Mouse (Mus musculus) layer of hippocampus, postnatal 25 days (tissue): Measurements from ENCODE around the gene Edem2. TPM values are rescaled to one million over a fixed set of nuclear protein-coding genes. Genes with fewer than 3 reads are reported as not detected.
A peak's percentile ranks its signal among the peaks of the same experiment; 100 is the strongest.
"Not testable (repeated sequence)": the region's sequence is repeated elsewhere in the genome, so short reads cannot be mapped to it uniquely, and the experiment has no call there.

Experiments
- DNase-seq, 2 experiments: peaks; one replicate each; pipeline ENCODE4 v3.0.0; 2022; ENCODE audit warnings: mixed read lengths in 2 of 2, low spot score in 1 of 2; ENCODE audit errors: extremely low spot score in 1 of 2
- total RNA-seq, 2 experiments: library from RNA; stranded (reverse); gene quantifications; 2 replicates each; pipeline ENCODE4 v1.2.3; 2021

Edem2 gene
- total RNA-seq, 2 experiments from 2014 or later = 19.8 to 22.9 TPM

DNA sequence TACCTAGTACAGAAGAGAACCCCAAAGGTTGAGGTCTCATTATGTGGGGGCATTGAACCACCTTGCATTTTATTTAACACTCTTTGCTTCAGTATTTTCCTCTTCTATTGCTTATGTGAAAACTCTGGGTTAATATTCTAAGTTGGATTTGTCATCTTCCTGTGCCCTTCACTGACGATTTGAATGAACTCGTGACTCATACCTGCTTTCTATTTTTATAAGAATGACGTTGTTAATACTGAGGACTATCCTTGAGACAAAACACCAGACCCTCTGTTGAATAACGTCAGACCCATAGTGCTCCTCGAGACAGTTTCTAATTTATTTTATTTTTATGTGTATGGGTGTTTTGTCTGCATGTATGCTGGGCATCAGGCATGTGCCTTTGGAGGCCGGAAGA is 7.7 kb upstream of the Edem2 start:
- DNase-seq = no peak

DNA sequence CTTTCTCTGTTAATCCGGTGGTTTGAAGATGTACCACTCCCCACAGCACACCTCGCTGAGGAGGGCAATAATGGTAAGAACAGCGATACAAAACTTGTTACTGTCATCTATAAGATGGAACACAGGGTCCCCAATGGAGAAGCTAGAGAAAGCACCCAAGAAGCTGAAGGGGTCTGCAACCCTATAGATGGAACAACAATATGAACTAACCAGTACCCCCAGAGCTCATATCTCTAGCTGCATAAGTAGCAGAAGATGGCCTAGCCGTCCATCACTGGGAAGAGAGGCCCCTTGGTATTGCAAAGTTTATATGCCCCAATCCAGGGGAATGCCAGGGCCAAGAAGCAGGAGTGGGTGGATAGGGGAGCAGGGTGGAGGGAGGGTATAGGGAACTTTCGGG is 6.5 kb upstream of the Edem2 start, which contains the start of gene Gm17581:
Gene Gm17581 (minus strand): TSS at position 101 of the 400 bp plus-strand sequence.
- not testable (repeated sequence) for DNase-seq

DNA sequence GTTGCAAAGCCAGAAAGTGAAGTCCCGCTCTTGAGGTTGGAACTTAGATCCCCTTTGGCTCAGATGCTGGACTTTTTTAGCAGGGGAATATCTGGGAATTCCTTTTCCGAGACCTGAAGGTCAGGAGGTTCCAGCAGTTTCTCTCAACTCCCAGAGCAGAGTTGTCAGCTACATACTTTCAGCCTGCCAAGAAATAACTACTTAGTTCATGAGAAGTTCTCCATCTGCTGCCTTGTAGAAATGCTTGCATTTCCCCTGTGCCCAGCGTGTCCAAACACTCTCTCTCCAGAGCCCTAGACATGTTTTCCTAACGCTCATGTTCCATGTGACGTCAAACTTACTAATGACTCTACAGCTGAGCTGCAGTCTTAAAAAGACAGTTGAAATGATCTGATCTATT is 5.8 kb upstream of the Edem2 start:
- DNase-seq = no peak

DNA sequence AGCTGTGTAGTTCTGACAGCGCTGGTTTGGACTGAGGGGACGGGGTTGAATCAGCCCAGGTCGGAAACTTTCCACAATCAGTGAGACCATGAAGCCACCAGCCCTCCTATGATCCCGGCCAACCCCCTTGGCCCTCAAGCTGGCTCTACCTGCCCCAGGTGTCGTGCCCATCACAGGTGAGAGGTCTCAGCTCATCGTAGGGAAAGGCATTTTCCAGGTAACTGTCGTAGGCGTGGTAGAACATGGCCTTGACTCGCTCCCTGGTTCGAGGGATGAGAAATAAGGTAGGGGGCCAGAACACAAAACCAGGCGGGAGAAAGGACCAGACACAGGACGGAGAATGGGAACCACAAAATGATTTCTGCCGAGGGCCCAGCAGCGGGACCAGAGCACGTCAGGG is 533 bp downstream of the Edem2 start:
- no peak for DNase-seq

DNA sequence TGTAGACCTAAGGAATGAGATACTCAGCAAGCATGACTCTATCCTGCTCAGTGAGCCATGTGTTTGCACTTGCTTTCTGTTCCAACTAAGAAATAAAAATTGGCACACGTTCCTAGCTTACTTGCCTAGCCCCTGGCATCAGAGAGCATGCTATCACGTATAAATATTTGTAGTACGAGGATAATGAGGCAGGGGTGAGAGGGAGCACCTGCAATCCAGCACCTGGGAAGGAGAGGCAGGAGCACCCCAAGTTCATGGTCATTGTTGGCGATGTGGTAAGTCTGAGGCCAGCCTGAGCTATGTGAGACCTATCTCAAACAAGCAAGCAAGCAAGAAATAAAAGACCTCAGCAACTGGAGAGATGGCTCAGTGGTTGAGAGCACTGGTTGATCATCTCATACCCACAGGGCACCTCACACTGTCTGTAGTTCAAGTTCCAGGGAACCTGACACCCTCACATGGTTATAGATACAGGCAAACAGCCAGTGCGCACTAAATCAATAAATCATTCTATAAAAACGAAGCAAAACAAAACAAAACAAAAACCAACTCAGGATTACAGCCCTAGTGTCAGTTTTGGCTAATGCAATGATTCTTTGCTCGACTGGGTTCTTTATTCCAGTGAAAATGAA is 1.4 kb downstream of the Edem2 start:
- DNase-seq = no peak

DNA sequence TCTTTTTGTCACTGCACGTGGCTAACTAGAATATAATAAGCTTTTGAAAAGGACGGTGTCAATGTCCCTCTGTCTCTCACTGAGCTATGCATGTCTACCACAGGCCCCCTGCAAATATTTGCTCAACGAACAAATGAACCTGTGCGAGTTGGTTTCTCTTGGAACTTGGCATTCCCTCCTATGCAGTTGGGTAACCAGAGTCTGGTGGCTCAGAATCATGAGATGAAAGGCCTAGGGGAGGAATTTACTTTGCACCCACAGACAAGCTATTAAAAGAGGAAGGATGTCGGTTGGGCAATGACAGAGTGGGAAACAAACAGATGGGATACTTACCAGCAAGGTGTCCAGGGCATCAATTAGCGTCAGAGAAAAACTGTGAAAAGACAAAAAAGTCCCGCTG is 3.0 kb downstream of the Edem2 start:
- no peak for DNase-seq

DNA sequence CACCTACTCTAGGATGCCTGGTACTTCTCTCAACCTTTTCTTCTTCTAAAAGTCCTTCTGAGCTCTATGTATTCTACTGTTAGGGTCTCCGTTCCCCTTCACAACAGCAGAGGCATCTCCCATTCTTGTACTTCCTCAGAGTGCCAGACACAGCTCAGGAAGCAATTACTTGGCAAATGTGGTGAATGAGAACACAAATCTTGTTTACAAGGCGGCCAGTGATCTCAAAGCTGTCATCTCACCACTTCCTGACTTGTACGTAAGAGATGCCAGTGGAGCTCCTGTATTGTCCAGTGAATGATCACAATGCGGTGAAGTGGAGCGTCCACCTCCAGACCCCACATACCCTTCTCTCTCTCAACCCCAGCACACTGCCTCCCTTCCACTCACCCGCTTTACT is 4.7 kb downstream of the Edem2 start:
- DNase-seq = no peak

DNA sequence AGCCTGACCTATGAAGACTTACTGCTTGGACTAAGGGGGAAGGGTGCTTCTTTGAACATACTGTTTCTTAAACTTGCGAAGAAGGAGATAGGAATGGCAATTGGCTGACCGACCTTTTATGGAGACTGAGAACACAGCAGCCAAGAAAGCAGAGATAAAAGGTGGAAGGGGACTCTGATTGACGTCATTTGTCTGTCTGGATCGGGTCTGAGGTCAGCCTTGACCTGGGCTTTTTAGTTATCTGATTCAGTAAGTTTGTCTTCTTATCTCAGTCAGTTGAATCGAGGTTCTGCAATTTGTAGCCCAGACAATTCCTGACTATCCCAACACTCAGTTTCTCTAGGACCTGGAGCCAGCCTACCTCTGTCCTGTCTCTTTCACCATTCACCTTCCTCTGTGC is 5.2 kb downstream of the Edem2 start:
- DNase-seq = no peak

DNA sequence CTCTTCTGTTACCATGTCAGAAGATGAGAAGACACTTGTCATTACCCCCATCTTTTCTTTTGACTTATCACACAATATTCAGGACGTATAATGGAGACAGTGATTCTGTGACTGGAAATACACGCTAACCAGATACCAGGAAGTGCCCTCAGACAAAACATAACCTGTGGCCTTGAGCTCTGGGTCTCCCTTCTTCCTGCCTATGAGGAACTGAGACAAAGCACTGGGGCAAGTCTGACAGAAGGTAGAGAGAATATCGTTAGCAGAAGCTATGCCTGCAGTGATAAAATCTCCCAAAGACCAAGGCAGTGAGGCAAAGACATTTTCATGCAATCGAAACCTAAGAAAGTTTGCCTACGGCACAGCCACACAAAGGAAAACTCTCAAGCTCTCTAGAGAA is 8.7 kb downstream of the Edem2 start:
- no peak for DNase-seq

DNA sequence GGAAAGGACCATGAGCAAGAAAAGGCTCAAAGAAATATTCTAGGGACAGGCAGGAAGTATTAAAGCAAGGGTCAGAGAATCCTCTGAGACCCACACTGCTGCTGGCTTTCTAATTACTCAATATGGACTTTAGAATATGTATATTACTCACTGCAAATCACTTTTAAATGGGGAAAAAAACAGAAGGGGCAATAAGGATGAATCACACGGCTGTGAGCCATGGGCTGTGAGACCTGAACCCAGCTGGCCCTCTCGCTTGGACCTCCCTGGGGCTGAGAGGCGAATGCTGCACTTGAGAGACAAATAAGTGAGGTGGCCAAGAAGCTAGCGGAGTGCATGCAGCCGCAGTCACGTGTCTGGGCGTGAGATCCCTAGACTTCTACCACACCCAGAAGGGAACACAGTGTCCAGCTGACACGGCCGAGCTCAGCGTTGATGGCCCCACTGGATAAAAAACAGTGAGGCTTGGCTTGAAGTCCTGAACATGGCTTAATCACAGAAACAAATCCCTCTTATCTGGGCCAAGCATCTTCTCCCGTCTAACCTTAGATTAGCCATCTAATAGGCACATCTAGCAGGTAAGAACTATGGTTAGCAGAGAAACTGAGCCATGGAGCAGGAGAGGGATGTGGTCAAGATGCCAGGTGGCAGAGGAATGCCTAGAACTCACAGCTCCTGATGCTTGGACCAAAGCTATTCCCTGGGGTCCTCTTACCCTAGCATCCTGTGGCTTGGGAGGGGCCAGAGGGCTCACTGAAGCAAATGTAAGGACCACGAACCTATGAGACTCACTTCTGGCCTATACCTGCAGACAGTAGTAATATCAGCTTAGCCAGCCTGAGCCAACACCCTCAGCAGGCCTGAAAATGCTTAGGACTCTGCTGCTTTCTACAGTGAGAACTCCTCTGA is 11.9 kb downstream of the Edem2 start:
- no peak for DNase-seq

DNA sequence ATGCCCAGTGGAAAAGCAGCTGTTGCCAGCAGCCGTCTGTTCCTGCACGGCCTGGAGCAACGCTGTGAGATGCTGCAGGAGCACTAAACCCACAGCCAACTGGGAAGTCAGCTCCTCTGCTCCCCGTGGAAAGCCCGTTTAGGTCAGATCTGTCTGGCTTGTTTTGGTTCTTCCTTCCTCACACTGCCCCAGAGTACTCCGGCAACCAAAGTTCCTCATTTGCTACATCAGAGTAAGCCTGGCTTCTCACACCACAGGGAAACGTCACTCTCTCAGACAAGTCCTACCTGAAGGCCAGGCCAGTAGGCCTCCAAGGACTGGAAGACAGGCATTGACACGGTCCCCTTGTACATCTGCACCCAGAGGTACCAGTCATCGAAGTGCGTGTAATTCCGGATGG is 18.7 kb downstream of the Edem2 start:
- DNase-seq = no peak

DNA sequence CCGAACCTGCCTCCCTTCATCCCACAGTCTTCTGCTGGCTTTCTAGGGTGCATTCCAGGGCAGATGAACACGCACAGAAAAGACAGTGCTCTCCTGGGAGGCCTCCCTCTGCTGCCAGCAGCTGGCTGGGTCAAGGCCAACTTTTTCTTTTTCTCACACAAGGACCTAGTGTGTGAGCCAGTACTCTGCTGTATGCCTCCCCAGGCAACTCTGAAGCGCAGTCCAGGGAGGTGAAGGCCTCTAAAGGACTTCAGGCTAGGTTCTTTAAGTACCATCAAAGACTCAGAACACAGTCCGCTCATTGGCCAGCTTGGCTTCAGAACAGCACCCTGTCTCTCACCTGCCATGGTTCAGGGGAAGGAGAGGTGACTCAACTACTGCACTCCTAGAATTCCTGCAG is 22.0 kb downstream of the Edem2 start:
- peak in 1 of 2 experiments; percentile 29 for DNase-seq

DNA sequence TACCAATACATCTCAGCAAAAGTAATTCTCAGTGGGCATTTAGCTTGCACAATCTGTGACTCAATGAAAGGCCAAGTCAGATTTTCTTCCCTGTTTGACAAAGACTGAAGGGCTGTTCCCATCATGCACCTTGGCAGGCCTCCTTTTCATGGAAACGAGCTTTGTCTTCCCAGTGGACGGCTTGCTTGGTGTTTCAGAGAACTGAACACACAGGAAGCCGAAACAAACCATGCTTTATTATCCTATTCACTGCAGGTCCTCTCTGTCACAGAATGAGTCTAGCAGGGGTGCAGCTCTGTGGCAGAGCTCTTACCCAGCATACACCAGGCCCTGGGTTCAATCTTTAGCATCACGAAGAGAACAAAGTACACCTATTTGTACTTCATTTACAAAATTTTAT is 25.6 kb downstream of the Edem2 start:
- DNase-seq = no peak

DNA sequence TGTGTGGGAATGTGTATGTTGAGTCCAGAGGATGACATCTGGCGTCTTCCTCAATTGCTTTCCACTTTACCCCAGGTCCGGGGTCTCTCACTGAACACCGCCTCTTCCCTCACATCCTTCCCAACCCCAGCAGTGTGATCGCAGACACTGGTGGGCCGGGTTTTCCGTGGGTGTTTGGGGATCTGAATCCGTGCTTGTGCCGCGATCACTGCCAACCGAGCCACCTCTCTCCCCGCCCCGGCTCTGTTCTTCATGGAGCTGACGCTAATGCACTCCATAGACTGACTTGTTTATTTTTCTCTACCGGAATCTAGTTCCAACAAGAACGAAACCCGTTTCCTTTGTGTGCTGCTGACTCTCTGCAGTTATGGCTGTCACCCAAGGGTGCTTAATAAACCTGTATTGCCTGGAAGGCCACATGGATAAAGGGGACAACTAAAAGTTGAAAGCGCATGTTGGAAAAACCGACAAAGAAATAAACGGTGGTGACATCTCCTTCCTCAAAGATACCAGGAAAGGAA is 27.8 kb downstream of the Edem2 start:
- DNase-seq = peak in 1 of 2 experiments; percentile 17

DNA sequence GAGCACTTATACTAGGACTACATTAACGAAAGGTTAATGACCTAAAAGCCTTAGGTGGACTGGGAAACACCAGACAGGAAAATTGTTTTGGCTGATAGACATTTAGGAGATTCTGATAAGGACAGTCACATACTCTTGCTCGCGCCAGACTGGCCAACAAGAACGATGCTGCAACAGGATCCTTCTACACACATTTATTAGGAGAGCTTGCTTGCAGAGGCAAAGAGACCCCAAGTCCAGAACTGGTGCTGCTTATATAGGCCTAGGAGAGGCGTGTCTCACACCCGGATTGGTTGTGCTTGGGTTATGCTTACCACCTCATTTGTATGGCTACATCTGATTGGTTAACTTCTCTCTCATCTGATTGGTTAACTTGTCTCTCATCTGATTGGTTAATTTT is 30.8 kb downstream of the Edem2 start:
- not testable (repeated sequence) for DNase-seq

DNA sequence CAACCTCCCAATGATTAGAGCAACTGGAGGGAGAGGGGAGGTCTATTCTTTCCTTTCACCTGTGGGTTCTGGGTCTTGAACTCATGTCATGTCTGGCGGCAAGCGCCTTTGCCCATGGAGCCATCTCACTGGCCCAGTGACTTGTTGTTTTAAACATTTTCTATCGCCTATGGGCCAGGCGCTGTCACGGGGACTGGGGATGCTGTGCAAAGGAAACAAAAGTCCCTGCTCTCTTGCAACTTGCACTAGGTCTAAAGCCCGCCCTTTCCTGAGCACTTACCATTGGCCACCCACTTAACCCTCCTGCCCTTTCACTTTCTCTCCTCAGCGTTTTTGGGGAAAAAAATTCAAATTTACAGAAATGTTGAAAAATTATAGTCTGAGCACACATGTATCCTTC is 32.4 kb downstream of the Edem2 start:
- DNase-seq = no peak

DNA sequence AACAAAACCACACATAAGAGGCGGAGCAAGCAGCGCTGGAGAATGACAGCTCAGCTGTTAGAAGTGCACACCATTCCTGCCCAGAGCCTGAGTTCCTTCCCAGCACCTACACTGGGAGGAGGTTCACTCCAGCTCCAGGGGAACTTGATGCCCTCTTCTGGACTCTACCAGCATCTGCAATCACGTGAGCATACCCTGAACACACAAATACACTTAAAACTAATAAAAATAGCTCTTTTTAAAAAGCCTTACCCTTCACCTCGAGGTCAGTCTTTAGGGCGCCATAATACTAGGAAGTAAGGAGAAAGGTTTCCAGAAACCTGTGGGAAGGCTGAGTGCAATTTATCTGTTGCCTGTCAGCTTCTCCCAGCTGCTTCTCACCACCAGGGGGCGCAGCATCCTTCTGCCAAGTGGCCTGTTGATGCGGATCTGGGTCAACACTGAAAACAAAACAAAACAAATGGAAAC is 33.1 kb downstream of the Edem2 start:
- DNase-seq = peak; percentile 69 to 92

DNA sequence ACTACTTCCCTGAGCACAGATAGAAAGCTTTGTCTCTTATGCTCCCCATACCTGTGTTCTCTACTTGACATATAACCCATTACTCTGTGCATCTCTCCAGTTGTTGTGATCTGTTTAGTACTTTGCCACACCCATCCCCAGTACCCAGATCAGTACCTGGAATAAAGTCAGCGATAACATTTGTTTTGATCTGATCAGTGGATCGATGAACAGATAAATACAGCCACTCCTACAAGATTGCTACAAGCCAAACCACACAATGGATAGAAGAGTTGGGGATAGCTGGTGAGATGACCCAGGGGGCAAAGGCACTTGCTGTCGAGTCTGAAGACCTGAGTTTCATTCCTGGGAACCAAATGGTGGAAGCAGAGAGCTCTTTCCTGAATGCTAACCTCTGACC is 34.0 kb downstream of the Edem2 start:
- DNase-seq = no peak

DNA sequence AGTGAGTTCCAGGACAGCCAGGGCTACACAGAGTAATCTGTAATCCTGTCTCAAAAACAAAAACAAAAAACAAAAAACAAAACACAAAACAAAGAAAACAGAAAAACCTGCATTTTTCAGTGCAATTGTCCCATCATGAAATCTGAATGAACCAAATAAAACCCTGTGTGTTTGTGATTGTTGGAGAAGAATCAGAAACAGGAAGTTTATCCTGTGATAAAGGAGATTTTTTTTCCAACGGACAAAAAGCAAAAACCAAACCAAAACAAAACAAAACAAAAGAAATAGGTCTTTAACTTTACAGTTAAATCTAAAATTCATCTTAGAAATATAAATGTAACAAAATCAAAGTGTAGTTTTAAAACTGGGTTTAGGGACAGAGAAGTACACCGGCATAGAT is 34.7 kb downstream of the Edem2 start:
- no peak for DNase-seq

DNA sequence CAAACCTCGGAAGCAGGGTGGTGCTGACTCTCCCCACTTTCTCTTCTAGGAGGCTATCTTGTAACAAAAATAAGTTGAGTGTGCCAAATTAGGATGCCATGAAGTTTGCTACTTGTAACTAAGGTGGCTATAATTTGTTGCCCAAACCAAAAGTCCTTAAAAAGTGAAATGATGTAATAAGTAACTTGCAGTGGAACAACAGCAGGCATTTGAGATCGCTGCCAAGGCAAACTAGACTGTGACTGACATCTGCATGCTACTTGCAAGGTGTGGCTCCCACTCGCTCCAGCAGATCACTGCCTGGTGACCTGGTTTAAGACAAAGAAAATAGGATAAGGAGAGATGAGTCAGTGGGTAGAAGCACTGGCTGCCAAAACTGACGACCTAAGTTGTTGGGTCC is 36.1 kb downstream of the Edem2 start:
- no peak for DNase-seq

DNA sequence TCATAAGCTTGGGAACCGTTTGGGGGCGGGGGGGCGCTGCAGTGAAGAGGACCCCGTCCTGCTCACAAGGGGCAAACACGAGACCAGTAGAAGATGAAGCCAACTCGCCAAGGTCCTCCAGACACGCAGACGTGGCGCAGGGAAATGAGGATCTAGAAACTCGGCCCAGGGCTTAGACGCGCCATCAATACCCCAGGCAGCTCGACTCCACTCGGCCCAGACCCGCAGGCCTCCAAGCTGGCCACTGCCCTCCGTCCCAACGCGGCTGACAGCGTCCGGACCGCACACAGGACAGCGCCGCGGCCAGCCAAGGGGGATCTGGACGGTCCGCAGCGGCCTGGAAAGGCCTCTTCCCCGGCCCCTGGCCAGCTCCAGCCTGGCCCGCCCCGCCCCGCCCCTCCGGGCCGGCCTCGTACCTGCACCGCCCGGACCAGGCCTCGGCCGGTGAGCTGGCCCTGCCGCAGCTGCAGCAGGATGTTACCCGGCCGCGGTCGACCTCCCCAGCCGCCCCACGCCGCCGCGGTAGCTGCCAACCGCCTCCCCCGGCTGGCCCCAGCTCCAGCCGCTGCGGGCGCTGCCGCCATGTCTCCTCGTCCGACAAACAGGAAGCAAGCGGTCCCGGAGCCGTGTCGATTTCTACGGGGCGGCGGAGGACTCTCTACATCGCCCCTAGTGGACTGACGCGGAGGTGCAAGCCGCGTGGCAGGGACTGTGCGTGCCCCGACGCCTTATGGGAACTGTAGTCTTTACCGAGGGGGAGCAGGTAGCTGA is 37.4 kb downstream of the Edem2 start, which contains the start of gene Trpc4ap:
Gene Trpc4ap (minus strand): TSS at position 662 of the 771 bp plus-strand sequence.
- DNase-seq = peak; percentile 99
